Mouse (Mus musculus) limb, embryonic 13.5 days (tissue): ENCODE measurements at regions not wholly inside any gene's neighbourhood (a gene's known extent, or its start where the extent isn't known, plus 50 kb on each side); places are given as distances from the start of the nearest gene placed in this dataset.

Source experiments
- ATAC-seq: fragments of 200-750 bp; cut with Nextera tagmentation; 2 replicates; pipeline ENCODE4 v1.8.0; 2017; ENCODE audit warnings: low read depth, moderate number of reproducible peaks, moderate TSS enrichment; ENCODE audit not compliant: low FRiP score
- H3K27ac ChIP-seq: fragments of 300-500 bp; sonication (generic); 2 replicates; pipeline ENCODE4 v1.5.1; 2015; ENCODE audit warnings: inconsistent platforms, mild to moderate bottlenecking, moderate library complexity
- H3K27me3 ChIP-seq: fragments of 300-500 bp; sonication (generic); 2 replicates; pipeline ENCODE4 v1.6.1; 2015; ENCODE audit warnings: mild to moderate bottlenecking, inconsistent platforms
- H3K36me3 ChIP-seq: fragments of 300-500 bp; sonication (generic); 2 replicates; pipeline ENCODE4 v1.6.1; 2015; ENCODE audit warnings: inconsistent platforms, mild to moderate bottlenecking, moderate library complexity
- H3K4me1 ChIP-seq: fragments of 300-500 bp; sonication (generic); 2 replicates; pipeline ENCODE4 v1.6.1; 2015; ENCODE audit warnings: inconsistent platforms
- H3K4me2 ChIP-seq: fragments of 300-500 bp; sonication (generic); replicated peaks from 2 replicates; pipeline ENCODE4 v1.6.1; 2015; ENCODE audit warnings: inconsistent platforms, mild to moderate bottlenecking, moderate library complexity
- H3K4me3 ChIP-seq: fragments of 300-500 bp; sonication (generic); 2 replicates; pipeline ENCODE4 v1.5.1; 2015; ENCODE audit warnings: moderate library complexity, mild to moderate bottlenecking, inconsistent platforms
- H3K9ac ChIP-seq: fragments of 300-500 bp; sonication (generic); 2 replicates; pipeline ENCODE4 v1.6.1; 2015; ENCODE audit warnings: mild to moderate bottlenecking, inconsistent platforms
- H3K9me3 ChIP-seq: fragments of 300-500 bp; sonication (generic); 2 replicates; pipeline ENCODE4 v1.6.1; 2016; ENCODE audit warnings: inconsistent platforms
- WGBS: fragments of 180-500 bp; shearing (Covaris S2); methylation state at CpG from one replicate; pipeline ENCODE4 v1.1.7; 2015; 5-methylcytosine and 5-hydroxymethylcytosine counted together

GRCm38 (mm10) chr19:27694478-27694877 is 264.9 kb upstream of the Pum3 start:
- no peaks in the 10 kb centered on the region for H3K36me3 ChIP-seq
- H3K4me2 ChIP-seq, result no peak overlapping the region
- no peak for ATAC-seq
- H3K27me3 ChIP-seq, result no peaks in the 10 kb centered on the region
- H3K4me1 ChIP-seq, result no peaks in the 10 kb centered on the region
- no peak overlapping the region for H3K9ac ChIP-seq
- H3K4me3 ChIP-seq, result no peak overlapping the region
- H3K27ac ChIP-seq, result no peak overlapping the region
- H3K9me3 ChIP-seq, result no peaks in the 10 kb centered on the region
- 80% methylated on average over 4 of the region's 4 CpGs for WGBS

- H3K27ac ChIP-seq, result no peak overlapping the region
- H3K4me3 ChIP-seq, result no peak overlapping the region
- no peaks in the 10 kb centered on the region for H3K9me3 ChIP-seq
- H3K4me2 ChIP-seq, result no peak overlapping the region
- H3K9ac ChIP-seq, result no peak overlapping the region
- no peaks in the 10 kb centered on the region for H3K27me3 ChIP-seq
- H3K36me3 ChIP-seq, result no peaks in the 10 kb centered on the region
- WGBS, result 73% methylated on average over 7 of the region's 7 CpGs
- no peak for ATAC-seq
- no peaks in the 10 kb centered on the region for H3K4me1 ChIP-seq
Measured at GRCm38 (mm10) chr19:27693706-27694105, 264.1 kb upstream of the Pum3 start.

DNA sequence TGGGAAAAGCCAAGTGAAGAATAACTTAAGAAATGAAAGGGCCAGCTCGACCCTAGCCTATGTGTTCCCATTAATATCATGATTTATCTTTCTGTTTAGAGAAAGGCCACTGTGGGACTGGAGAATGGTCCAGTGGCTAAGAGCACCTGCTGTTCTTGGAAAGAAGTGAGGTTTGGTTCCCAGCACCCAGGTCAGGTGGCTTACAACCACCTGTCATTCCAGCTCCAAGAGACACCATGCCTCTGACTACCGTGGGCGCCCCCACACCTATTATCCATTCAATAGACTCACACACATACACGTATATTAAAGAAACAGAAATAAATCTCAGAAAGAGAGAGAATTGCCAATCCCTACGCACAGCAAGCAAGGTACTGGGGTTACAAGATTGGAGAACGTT is 263.3 kb upstream of the Pum3 start:
- H3K4me2 ChIP-seq, result no peak overlapping the region
- no peak overlapping the region for H3K27ac ChIP-seq
- H3K4me1 ChIP-seq, result no peaks in the 10 kb centered on the region
- no peak for ATAC-seq
- no peaks in the 10 kb centered on the region for H3K27me3 ChIP-seq
- no peaks in the 10 kb centered on the region for H3K36me3 ChIP-seq
- WGBS, result 90% methylated on average over 6 of the region's 6 CpGs
- no peaks in the 10 kb centered on the region for H3K9me3 ChIP-seq
- H3K9ac ChIP-seq, result no peak overlapping the region
- no peak overlapping the region for H3K4me3 ChIP-seq

GRCm38 (mm10) chr19:27683426-27683825 is 253.8 kb upstream of the Pum3 start:
- no peak overlapping the region for H3K27ac ChIP-seq
- no peaks in the 10 kb centered on the region for H3K4me1 ChIP-seq
- no peaks in the 10 kb centered on the region for H3K36me3 ChIP-seq
- ATAC-seq, result no peak
- no peaks in the 10 kb centered on the region; the same call in 1 of the 2 replicates for H3K9me3 ChIP-seq
- no peak overlapping the region for H3K9ac ChIP-seq
- WGBS, result 47% methylated on average over 2 of the region's 2 CpGs
- no peaks in the 10 kb centered on the region for H3K27me3 ChIP-seq
- no peak overlapping the region for H3K4me3 ChIP-seq
- H3K4me2 ChIP-seq, result no peak overlapping the region

DNA sequence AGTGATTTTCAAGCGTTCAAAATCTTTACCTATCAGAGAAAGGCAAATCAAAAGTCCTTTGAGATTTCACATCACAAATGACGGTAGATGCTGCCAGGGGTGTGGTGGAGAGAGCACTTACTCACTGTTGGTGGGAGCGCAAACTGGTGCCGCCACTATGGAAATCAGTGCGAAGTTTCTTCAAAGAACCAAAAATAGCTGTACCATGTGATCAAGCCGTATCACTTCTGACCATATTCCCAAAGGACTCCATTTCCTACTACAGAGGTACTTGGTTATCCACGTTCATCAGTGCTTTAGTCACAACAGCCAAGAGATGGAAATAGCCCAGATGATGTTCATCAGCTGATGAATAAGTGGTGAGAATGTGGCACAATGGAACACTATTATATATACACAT is 249.8 kb upstream of the Pum3 start:
- H3K36me3 ChIP-seq, result no peaks in the 10 kb centered on the region
- WGBS, result 84% methylated on average over 7 of the region's 7 CpGs
- H3K27me3 ChIP-seq, result no peaks in the 10 kb centered on the region
- ATAC-seq, result no peak
- H3K9me3 ChIP-seq, result no peaks in the 10 kb centered on the region; the same call in 1 of the 2 replicates
- no peaks in the 10 kb centered on the region for H3K4me1 ChIP-seq
- H3K4me2 ChIP-seq, result no peak overlapping the region
- H3K4me3 ChIP-seq, result no peak overlapping the region
- no peak overlapping the region for H3K9ac ChIP-seq
- H3K27ac ChIP-seq, result no peak overlapping the region

DNA sequence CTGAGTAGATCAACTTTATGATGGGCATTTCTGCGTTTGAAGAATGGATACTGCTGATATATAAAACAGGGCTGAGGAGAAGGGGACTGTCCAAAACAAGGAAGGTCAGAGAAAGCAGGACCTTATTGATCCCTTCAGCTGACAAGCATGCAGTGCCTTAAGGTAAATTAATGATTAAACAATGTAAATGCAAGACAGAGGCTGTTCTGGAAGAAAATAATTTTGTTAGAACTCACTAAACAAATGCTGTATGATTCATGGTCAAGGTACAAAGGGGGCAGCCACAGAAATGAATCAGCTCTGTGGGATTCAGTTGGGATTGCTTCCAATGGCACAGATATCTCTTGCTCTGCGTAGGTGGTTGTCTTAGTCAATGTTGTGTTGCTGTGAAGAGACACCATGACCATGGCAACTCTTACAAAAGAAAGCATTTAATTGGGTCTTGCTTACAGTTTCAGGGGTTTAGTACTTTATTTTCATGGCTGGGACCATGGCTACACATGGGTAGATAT is 243.1 kb upstream of the Pum3 start:
- ATAC-seq, result no peak
- WGBS, result 87% methylated on average over 2 of the region's 2 CpGs
- no peak overlapping the region for H3K4me3 ChIP-seq

DNA sequence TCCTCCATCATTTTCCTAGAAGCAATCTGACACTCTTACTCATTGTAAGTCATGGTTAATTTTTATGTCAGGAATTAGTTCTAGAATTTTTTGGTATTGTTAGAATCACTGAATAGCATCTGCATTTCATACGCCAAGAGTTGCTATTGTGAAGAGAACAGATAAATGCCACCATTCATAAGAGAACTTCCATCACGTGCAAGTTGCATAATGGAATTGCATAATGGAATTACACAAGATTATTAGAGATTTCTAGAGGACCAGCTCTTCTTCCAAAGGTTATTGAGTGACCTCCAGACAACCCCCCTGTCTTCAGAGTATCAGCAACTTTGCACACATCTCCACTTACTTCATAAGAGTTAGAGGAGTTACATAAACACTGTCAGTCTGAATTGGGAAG is 233.7 kb upstream of the Pum3 start:
- Histone ChIP-seq H3K9me3 (no peaks in the 10 kb centered on the region), H3K4me1 (no peaks in the 10 kb centered on the region), H3K27me3 (no peaks in the 10 kb centered on the region), H3K4me3 (no peak overlapping the region), H3K27ac (no peak overlapping the region), H3K4me2 (no peak overlapping the region), H3K9ac (no peak overlapping the region), H3K36me3 (no peaks in the 10 kb centered on the region)
- ATAC-seq, result no peak
- 79% methylated on average over 2 of the region's 2 CpGs for WGBS

More for the DNA sequence above, 243.1 kb upstream of the Pum3 start:
- H3K27ac ChIP-seq, result no peak overlapping the region
- H3K36me3 ChIP-seq, result no peaks in the 10 kb centered on the region
- H3K9ac ChIP-seq, result no peak overlapping the region
- no peak overlapping the region for H3K4me2 ChIP-seq
- H3K27me3 ChIP-seq, result no peaks in the 10 kb centered on the region
- H3K4me1 ChIP-seq, result no peaks in the 10 kb centered on the region
- H3K9me3 ChIP-seq, result no peaks in the 10 kb centered on the region

- H3K27ac ChIP-seq, result no peak overlapping the region
- H3K27me3 ChIP-seq, result no peaks in the 10 kb centered on the region
- no peaks in the 10 kb centered on the region for H3K36me3 ChIP-seq
- H3K9ac ChIP-seq, result no peak overlapping the region
- no peaks in the 10 kb centered on the region for H3K9me3 ChIP-seq
- no peak for ATAC-seq
- no peaks in the 10 kb centered on the region for H3K4me1 ChIP-seq
- WGBS, result 64% methylated on average over 3 of the region's 3 CpGs
- no peak overlapping the region for H3K4me3 ChIP-seq
- no peak overlapping the region for H3K4me2 ChIP-seq
Measured at GRCm38 (mm10) chr19:27641001-27641400, 211.4 kb upstream of the Pum3 start.

DNA sequence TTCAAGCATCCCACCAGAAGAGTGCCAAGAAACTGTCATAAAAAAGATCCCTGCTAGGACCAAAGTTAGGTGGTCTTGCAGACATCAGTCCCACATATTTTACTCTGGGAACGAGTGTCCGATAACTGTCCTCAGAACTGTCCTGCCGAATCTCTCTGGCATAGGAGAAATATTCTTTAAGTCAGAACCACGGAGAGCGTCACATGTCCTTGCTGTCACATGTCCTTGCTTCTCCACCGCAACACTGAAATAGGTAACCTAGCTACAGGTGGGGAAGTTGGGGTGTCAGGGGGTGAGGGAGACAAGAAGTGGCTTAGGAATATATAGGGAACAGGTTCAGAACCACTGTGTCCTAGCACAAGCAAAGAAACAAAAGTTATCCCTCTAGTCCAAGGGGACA is 203.5 kb upstream of the Pum3 start:
- WGBS, result 72% methylated on average over 6 of the region's 6 CpGs
- no peak for ATAC-seq
- H3K4me3 ChIP-seq, result no peak overlapping the region

DNA sequence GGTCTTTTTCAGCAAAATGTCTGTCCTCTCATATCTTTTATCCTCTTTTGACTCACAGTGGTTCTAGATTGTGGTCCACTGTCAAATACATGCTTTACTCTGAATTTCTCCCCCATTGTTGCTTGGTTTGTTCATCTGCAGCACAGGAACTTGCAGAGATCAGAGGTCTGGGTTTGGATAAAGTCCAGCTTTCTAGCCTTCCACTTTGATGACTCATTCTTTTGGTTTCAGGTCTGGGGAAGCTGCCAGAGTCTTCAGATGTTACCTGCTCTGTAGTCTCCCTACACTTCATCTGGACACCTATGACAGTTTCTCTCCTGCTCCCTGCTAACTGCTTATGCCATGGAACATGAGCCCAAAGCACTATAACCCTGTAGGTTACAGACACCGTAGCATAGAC is 198.0 kb upstream of the Pum3 start:
- ATAC-seq, result no peak
- WGBS, result 80% methylated on average over 1 of the region's 1 CpGs

More for the DNA sequence above, 203.5 kb upstream of the Pum3 start:
- Histone ChIP-seq H3K9ac (no peak overlapping the region), H3K4me1 (no peaks in the 10 kb centered on the region), H3K4me2 (no peak overlapping the region), H3K27ac (no peak overlapping the region), H3K27me3 (no peaks in the 10 kb centered on the region), H3K9me3 (no peaks in the 10 kb centered on the region), H3K36me3 (no peaks in the 10 kb centered on the region)

GRCm38 (mm10) chr19:27617522-27617921 is 187.9 kb upstream of the Pum3 start:
- WGBS, result 66% methylated on average over 5 of the region's 5 CpGs
- no peak for ATAC-seq
- H3K9me3 ChIP-seq, result no peaks in the 10 kb centered on the region
- no peak overlapping the region for H3K4me3 ChIP-seq
- no peaks in the 10 kb centered on the region for H3K27me3 ChIP-seq
- no peak overlapping the region for H3K9ac ChIP-seq
- H3K4me1 ChIP-seq, result no peaks in the 10 kb centered on the region
- H3K4me2 ChIP-seq, result no peak overlapping the region
- H3K27ac ChIP-seq, result no peak overlapping the region
- H3K36me3 ChIP-seq, result no peaks in the 10 kb centered on the region

More for the DNA sequence above, 198.0 kb upstream of the Pum3 start:
- Histone ChIP-seq H3K9me3 (no peaks in the 10 kb centered on the region), H3K4me2 (no peak overlapping the region), H3K27ac (no peak overlapping the region), H3K4me1 (no peaks in the 10 kb centered on the region), H3K27me3 (no peaks in the 10 kb centered on the region), H3K36me3 (no peaks in the 10 kb centered on the region), H3K4me3 (no peak overlapping the region), H3K9ac (no peak overlapping the region)

DNA sequence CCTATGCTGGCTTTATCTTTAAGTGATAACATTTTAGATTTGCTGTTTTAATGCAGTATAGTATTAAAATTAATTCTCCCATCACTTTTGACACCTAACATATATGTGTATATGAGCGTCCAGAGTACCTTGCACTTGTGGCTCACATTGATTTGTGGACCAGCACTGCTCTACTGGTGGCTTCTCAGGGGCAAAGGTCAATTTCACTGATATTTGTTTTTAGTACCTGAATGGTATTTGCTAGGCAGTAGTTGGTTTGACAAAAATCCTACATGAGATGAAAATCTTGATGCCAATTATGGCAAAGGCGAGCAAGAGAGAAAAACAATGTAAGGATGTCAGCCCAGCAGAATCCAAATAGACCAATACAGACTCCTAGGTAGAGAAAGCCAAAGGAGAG is 177.3 kb upstream of the Pum3 start:
- no peaks in the 10 kb centered on the region; the same call in 1 of the 2 replicates for H3K4me1 ChIP-seq
- H3K9me3 ChIP-seq, result no peaks in the 10 kb centered on the region
- no peak overlapping the region for H3K4me2 ChIP-seq
- H3K36me3 ChIP-seq, result no peaks in the 10 kb centered on the region
- H3K27me3 ChIP-seq, result no peaks in the 10 kb centered on the region
- no peak for ATAC-seq
- WGBS, result 89% methylated on average over 2 of the region's 2 CpGs
- H3K4me3 ChIP-seq, result no peak overlapping the region
- H3K9ac ChIP-seq, result no peak overlapping the region
- no peak overlapping the region for H3K27ac ChIP-seq

- H3K9ac ChIP-seq, result no peak overlapping the region
- H3K27ac ChIP-seq, result no peak overlapping the region
- H3K9me3 ChIP-seq, result no peaks in the 10 kb centered on the region
- no peaks in the 10 kb centered on the region; the same call in 1 of the 2 replicates for H3K4me1 ChIP-seq
- H3K4me3 ChIP-seq, result no peak overlapping the region
- H3K27me3 ChIP-seq, result no peaks in the 10 kb centered on the region
- 21% methylated on average over 8 of the region's 8 CpGs for WGBS
- no peaks in the 10 kb centered on the region for H3K36me3 ChIP-seq
- no peak for ATAC-seq
- no peak overlapping the region for H3K4me2 ChIP-seq
Measured at GRCm38 (mm10) chr19:27603296-27603695, 173.7 kb upstream of the Pum3 start.
